Mouse (Mus musculus) olfactory bulb, adult 2 months (tissue): Measurements from ENCODE around the gene Il12rb1.

Source experiments
- CTCF ChIP-seq: fragments of 200-500 bp; IDR thresholded peaks from 2 replicates; pipeline ENCODE4 v1.5.1; 2012; ENCODE audit warnings: low read depth, mild to moderate bottlenecking, low read length, moderate library complexity; ENCODE audit not compliant: insufficient read depth
- POLR2A ChIP-seq: fragments of 200-500 bp; IDR thresholded peaks from 2 replicates; pipeline ENCODE4 v1.6.1; 2012; ENCODE audit warnings: mild to moderate bottlenecking, low read depth, low read length, moderate library complexity; ENCODE audit not compliant: insufficient read depth

DNA sequence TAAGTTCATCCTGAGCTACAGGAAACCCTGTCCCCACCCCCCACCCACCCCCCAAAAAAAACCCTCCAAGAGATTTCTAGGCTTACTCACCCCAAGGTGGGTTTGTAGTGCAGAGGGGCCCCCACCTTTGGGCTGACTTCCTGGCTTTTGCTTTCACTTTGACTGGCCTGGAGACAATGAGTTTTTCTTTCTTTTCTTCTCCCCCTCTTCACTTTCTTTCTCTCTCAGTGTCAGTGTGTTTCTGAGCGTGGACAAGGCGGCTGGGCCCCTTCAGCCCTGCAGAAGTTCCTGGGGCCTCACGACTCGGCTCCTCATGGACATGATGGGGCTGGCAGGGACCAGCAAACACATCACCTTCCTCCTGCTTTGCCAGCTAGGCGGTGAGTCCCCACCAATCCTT, at the start of gene Il12rb1:
- TF ChIP-seq CTCF = no peak
- TF ChIP-seq POLR2A = no peak
